Mouse (Mus musculus) hindbrain, embryonic 12.5 days (tissue): ENCODE results near the gene Ptpra. TPM values are rescaled to one million over a fixed set of nuclear protein-coding genes. Genes with fewer than 3 reads are reported as not detected.

Experiments
- ATAC-seq: fragments of 200-750 bp; cut with Nextera tagmentation; 2 replicates; pipeline ENCODE4 v1.8.0; 2017; ENCODE audit warnings: moderate TSS enrichment; ENCODE audit not compliant: low FRiP score
- H3K27ac ChIP-seq: fragments of 300-500 bp; sonication (generic); 2 replicates; pipeline ENCODE4 v1.5.1; 2016; ENCODE audit warnings: mild to moderate bottlenecking
- H3K27me3 ChIP-seq: fragments of 300-500 bp; sonication (generic); 2 replicates; pipeline ENCODE4 v1.6.1; 2016; ENCODE audit warnings: mild to moderate bottlenecking
- H3K36me3 ChIP-seq: fragments of 300-500 bp; sonication (generic); 2 replicates; pipeline ENCODE4 v1.6.1; 2016; ENCODE audit warnings: mild to moderate bottlenecking
- H3K4me1 ChIP-seq: fragments of 300-500 bp; sonication (generic); 2 replicates; pipeline ENCODE4 v1.6.1; 2016
- H3K4me2 ChIP-seq: fragments of 300-500 bp; sonication (generic); replicated peaks from 2 replicates; pipeline ENCODE4 v1.6.1; 2016; ENCODE audit warnings: mild to moderate bottlenecking
- H3K4me3 ChIP-seq: fragments of 300-500 bp; sonication (generic); 2 replicates; pipeline ENCODE4 v1.5.1; 2016; ENCODE audit warnings: mild to moderate bottlenecking
- H3K9ac ChIP-seq: fragments of 300-500 bp; sonication (generic); 2 replicates; pipeline ENCODE4 v1.6.1; 2016; ENCODE audit warnings: mild to moderate bottlenecking, moderate library complexity
- H3K9me3 ChIP-seq: fragments of 300-500 bp; sonication (generic); replicated peaks from 2 replicates; pipeline ENCODE4 v1.6.1; 2016; ENCODE audit warnings: mild to moderate bottlenecking
- WGBS: fragments of 180-500 bp; shearing (Covaris S2); methylation state at CpG from one replicate; pipeline ENCODE4 v1.1.7; 2016; 5-methylcytosine and 5-hydroxymethylcytosine counted together
- polyA plus RNA-seq: library from polyadenylated mRNA; unstranded; fragments of >200 nt; fragmentation: Nextera tagmentation; extraction: Ambion mirVana; gene quantifications from 2 replicates; pipeline ENCODE4 v1.2.1, GENCODE M21; 2016

Gene Ptpra
- polyA plus RNA-seq, 1 experiment from 2014 or later, result 129 TPM

DNA sequence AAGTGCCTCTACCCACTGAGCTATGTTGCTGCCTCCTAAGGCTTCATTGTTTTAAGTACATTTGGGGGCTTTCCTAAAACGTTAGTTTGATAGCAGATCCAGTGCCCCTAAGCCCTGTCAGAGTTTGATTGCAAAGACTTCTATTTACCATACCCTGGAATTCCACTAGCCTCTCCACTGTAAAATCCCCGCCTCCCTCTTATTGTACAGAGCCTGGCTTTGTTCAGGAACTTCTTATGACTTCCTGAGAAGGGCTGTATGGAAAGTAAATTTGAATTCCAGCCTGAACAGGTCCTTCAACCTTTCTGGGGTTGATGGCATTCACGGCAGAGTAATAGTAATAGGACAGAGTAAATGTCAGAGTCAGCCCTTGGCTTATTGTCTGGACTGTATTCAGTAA lies 86.8 kb downstream of the Ptpra start:
- peaks cover 84% of the 10 kb centered on the region for H3K36me3 ChIP-seq
- H3K9ac ChIP-seq, result no peak overlapping the region
- ATAC-seq, result no peak
- no peaks in the 10 kb centered on the region for H3K9me3 ChIP-seq
- H3K27ac ChIP-seq, result no peak overlapping the region
- H3K4me1 ChIP-seq, result no peaks in the 10 kb centered on the region
- no peak overlapping the region for H3K4me3 ChIP-seq
- no peak overlapping the region for H3K4me2 ChIP-seq
- WGBS, result 83% methylated on average over 3 of the region's 3 CpGs
- H3K27me3 ChIP-seq, result no peaks in the 10 kb centered on the region

- 94% methylated on average over 8 of the region's 8 CpGs for WGBS
- peaks cover 86% of the 10 kb centered on the region for H3K36me3 ChIP-seq
- H3K27ac ChIP-seq, result no peak overlapping the region
- ATAC-seq, result no peak
- H3K4me2 ChIP-seq, result no peak overlapping the region
- H3K4me3 ChIP-seq, result no peak overlapping the region
- H3K9me3 ChIP-seq, result no peaks in the 10 kb centered on the region
- no peak overlapping the region for H3K9ac ChIP-seq
- no peaks in the 10 kb centered on the region for H3K27me3 ChIP-seq
- H3K4me1 ChIP-seq, result no peaks in the 10 kb centered on the region
Measured at GRCm38 (mm10) chr2:130538876-130539546, 88.9 kb downstream of the Ptpra start.

GRCm38 (mm10) chr2:130540266-130540665 lies 90.2 kb downstream of the Ptpra start:
- no peak for ATAC-seq
- Histone ChIP-seq H3K4me3 (no peak overlapping the region), H3K9ac (no peak overlapping the region), H3K9me3 (no peaks in the 10 kb centered on the region), H3K27me3 (no peaks in the 10 kb centered on the region), H3K36me3 (peaks cover 88% of the 10 kb centered on the region), H3K4me1 (no peaks in the 10 kb centered on the region), H3K27ac (no peak overlapping the region), H3K4me2 (no peak overlapping the region)
- WGBS, result 90% methylated on average over 9 of the region's 9 CpGs

- H3K4me1 ChIP-seq, result no peaks in the 10 kb centered on the region
- H3K27me3 ChIP-seq, result no peaks in the 10 kb centered on the region
- H3K27ac ChIP-seq, result no peak overlapping the region
- H3K4me2 ChIP-seq, result no peak overlapping the region
- 92% methylated on average over 8 of the region's 8 CpGs for WGBS
- no peak overlapping the region for H3K9ac ChIP-seq
- H3K36me3 ChIP-seq, result peaks cover 87% of the 10 kb centered on the region
- no peaks in the 10 kb centered on the region for H3K9me3 ChIP-seq
- no peak overlapping the region for H3K4me3 ChIP-seq
- ATAC-seq, result no peak
Measured at GRCm38 (mm10) chr2:130546957-130547356, 96.9 kb downstream of the Ptpra start.

GRCm38 (mm10) chr2:130554841-130555240 lies 104.8 kb downstream of the Ptpra start:
- no peaks in the 10 kb centered on the region for H3K9me3 ChIP-seq
- no peaks in the 10 kb centered on the region for H3K27me3 ChIP-seq
- H3K36me3 ChIP-seq, result peaks cover 73% of the 10 kb centered on the region
- no peaks in the 10 kb centered on the region for H3K4me1 ChIP-seq
- H3K4me2 ChIP-seq, result no peak overlapping the region
- no peak overlapping the region for H3K27ac ChIP-seq
- no peak overlapping the region for H3K9ac ChIP-seq
- ATAC-seq, result no peak
- WGBS, result 90% methylated on average over 7 of the region's 7 CpGs
- no peak overlapping the region for H3K4me3 ChIP-seq

GRCm38 (mm10) chr2:130556292-130556691 lies 106.2 kb downstream of the Ptpra start:
- no peak for ATAC-seq
- Histone ChIP-seq H3K4me2 (no peak overlapping the region), H3K36me3 (peaks cover 63% of the 10 kb centered on the region), H3K27me3 (no peaks in the 10 kb centered on the region), H3K9ac (no peak overlapping the region), H3K9me3 (no peaks in the 10 kb centered on the region), H3K4me3 (no peak overlapping the region), H3K27ac (no peak overlapping the region), H3K4me1 (no peaks in the 10 kb centered on the region)
- WGBS, result 76% methylated on average over 1 of the region's 1 CpGs

- H3K9ac ChIP-seq, result no peak overlapping the region
- WGBS, result 90% methylated on average over 2 of the region's 2 CpGs
- peaks cover 51% of the 10 kb centered on the region for H3K36me3 ChIP-seq
- no peak for ATAC-seq
- no peaks in the 10 kb centered on the region for H3K9me3 ChIP-seq
- H3K4me2 ChIP-seq, result no peak overlapping the region
- H3K27me3 ChIP-seq, result no peaks in the 10 kb centered on the region
- H3K27ac ChIP-seq, result no peak overlapping the region
- no peaks in the 10 kb centered on the region for H3K4me1 ChIP-seq
- no peak overlapping the region for H3K4me3 ChIP-seq
Measured at GRCm38 (mm10) chr2:130557462-130557861, 107.4 kb downstream of the Ptpra start.

DNA sequence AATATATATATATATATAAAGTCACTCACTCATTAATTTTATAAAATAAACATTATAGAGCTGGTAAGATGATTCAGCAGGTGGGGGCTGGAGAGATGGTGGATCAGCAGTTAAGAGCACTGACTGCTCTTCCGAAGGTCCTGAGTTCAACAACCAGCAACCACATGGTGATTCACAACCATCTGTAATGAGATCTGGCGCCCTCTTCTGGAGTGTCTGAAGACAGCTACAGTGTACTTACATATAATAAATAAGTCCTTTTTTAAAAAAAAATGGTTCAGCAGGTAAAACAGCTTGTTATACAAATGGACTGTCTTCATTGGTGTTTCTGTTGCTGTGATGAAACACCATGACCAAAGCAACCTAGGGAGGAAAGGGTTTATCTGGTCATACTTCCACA lies 107.9 kb downstream of the Ptpra start:
- Histone ChIP-seq H3K9ac (no peak overlapping the region), H3K36me3 (peaks cover 47% of the 10 kb centered on the region), H3K27ac (no peak overlapping the region), H3K4me2 (no peak overlapping the region), H3K4me1 (peaks cover 5% of the 10 kb centered on the region), H3K27me3 (no peaks in the 10 kb centered on the region), H3K9me3 (no peaks in the 10 kb centered on the region), H3K4me3 (no peak overlapping the region)
- WGBS, result 67% methylated on average over 2 of the region's 2 CpGs
- no peak for ATAC-seq

GRCm38 (mm10) chr2:130563212-130564055 lies 113.4 kb downstream of the Ptpra start, which contains the start of gene Mrps26:
Gene Mrps26, plus strand, starts transcription at chr2:130563742.
- ATAC-seq, result peak; percentile 98
- Histone ChIP-seq H3K4me1 (peaks cover 18% of the 10 kb centered on the region), H3K4me3 (peak within 1 kb of the TSS; percentile 89), H3K9me3 (no peaks in the 10 kb centered on the region), H3K36me3 (peaks cover 19% of the 10 kb centered on the region), H3K27ac (peak within 1 kb of the TSS; percentile 68), H3K4me2 (peak within 1 kb of the TSS; percentile 96), H3K27me3 (no peaks in the 10 kb centered on the region), H3K9ac (peak within 1 kb of the TSS; percentile 94)
- under 1% methylated on average over 60 of the region's 61 CpGs for WGBS

- Histone ChIP-seq H3K4me3 (peak overlapping the region; percentile 89), H3K9ac (peak overlapping the region; percentile 94), H3K36me3 (peaks cover 19% of the 10 kb centered on the region), H3K27ac (no peak overlapping the region), H3K4me2 (peak overlapping the region; percentile 96), H3K9me3 (no peaks in the 10 kb centered on the region), H3K27me3 (no peaks in the 10 kb centered on the region), H3K4me1 (peaks cover 18% of the 10 kb centered on the region)
- peak; percentile 11 for ATAC-seq
- under 1% methylated on average over 23 of the region's 23 CpGs for WGBS
Measured at GRCm38 (mm10) chr2:130564063-130564462, 114.0 kb downstream of the Ptpra start.

DNA sequence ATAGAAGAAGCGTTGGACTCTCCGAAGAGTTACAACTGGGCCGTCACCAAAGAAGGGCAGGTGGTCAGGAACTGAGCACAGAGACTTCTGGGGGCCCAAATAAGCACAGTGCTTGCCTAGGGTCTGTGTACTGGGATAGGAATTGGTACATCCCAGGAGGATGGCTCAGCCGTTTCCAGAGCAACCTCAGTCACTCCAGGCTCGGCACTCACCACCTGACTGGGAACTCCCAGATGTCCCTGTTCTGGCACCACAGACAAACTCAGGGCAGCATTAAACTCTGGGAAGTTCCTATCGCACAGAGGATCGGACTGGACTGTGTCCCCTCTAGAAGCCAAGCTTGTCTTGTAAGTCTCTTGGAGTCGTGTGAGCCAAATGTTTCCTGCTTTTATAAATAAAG lies 114.9 kb downstream of the Ptpra start:
- Histone ChIP-seq H3K4me3 (peak overlapping the region; percentile 89), H3K27me3 (no peaks in the 10 kb centered on the region), H3K9me3 (no peaks in the 10 kb centered on the region), H3K4me2 (peak overlapping the region; percentile 96), H3K36me3 (peaks cover 19% of the 10 kb centered on the region), H3K27ac (no peak overlapping the region), H3K9ac (no peak overlapping the region), H3K4me1 (peaks cover 18% of the 10 kb centered on the region)
- WGBS, result 87% methylated on average over 8 of the region's 8 CpGs
- no peak for ATAC-seq

DNA sequence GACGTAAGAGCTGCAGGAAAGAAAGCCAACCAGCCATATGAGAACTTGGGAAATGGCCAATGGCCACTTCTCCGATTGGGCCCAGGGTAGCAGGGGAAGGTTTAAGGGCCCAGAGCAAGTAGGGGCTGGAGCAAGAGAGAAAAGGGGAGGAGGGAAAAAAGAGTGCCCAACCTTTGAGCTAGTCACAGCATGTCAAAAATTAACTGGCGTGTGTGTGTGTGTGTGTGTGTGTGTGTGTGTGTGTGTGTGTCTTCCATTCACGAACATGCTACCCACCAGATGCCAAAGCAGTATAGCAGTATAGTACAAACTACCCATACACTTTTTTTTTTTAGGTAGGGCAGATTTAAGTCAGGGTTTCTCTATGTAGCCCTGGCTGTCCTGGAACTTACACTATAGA lies 118.8 kb downstream of the Ptpra start:
- Histone ChIP-seq H3K27ac (no peak overlapping the region), H3K4me3 (no peak overlapping the region), H3K9me3 (no peaks in the 10 kb centered on the region), H3K36me3 (peaks cover 19% of the 10 kb centered on the region), H3K4me2 (no peak overlapping the region), H3K4me1 (peaks cover 11% of the 10 kb centered on the region), H3K27me3 (peaks cover 8% of the 10 kb centered on the region; the same call in 1 of the 2 replicates), H3K9ac (no peak overlapping the region)
- ATAC-seq, result no peak
- 80% methylated on average over 4 of the region's 4 CpGs for WGBS
